Mouse (Mus musculus) Patski (cell line): Measurements from ENCODE around the gene Casc3. TPM values are rescaled to one million over a fixed set of nuclear protein-coding genes. Genes with fewer than 3 reads are reported as not detected.

Experiments
- ATAC-seq: fragments of 100-300 bp; one replicate; pipeline ENCODE4 v1.8.0; 2021
- CTCF ChIA-PET: fragments of 350-600 bp; sonication (Branson Sonifier 250); formaldehyde crosslinking; loops from one replicate; lab custom pipeline; 2022; ENCODE audit warnings: inconsistent platforms; lab: Charles Lee
- POLR2A ChIA-PET: fragments of 350-600 bp; sonication (Branson Sonifier 250); formaldehyde crosslinking; loops from one replicate; lab custom pipeline; 2022; ENCODE audit warnings: antibody characterized with exemption, inconsistent platforms; lab: Charles Lee
- DNase-seq: peaks from one replicate; pipeline ENCODE4 v3.0.0-alpha.2; 2011; ENCODE audit warnings: low read depth, low spot score
- H3K27me3 ChIP-seq: fragments of 371-371 bp; one replicate; pipeline ENCODE4 v1.5.1; 2021
- CTCF ChIP-seq: fragments of 100-300 bp; IDR thresholded peaks from one replicate; pipeline ENCODE4 v1.5.1; 2021
- in situ Hi-C: fragments of 300-500 bp; cut with MboI; formaldehyde crosslinking; loops from 3 replicates; pipeline ENCODE4 v1.11.1; 2018; ENCODE audit warnings: low pct_unique_long_range_greater_than_20kb, mixed read lengths
- polyA plus RNA-seq: library from polyadenylated mRNA; unstranded; gene quantifications from one replicate; pipeline ENCODE4 v1.2.3, GENCODE M21; 2021

Gene Casc3
- polyA plus RNA-seq, 1 experiment from 2014 or later: 39.4 TPM

GRCm38 (mm10) chr11:98827877-98828276 lies 23.2 kb downstream of the Casc3 start:
- DNase-seq: no peak
- in situ Hi-C loops: no loop called here
- ChIA-PET CTCF (no interaction called here), POLR2A (no interaction called here)
- TF ChIP-seq CTCF: no peak
- no peaks in the 10 kb centered on the region for H3K27me3 ChIP-seq
- no peak for ATAC-seq

DNA sequence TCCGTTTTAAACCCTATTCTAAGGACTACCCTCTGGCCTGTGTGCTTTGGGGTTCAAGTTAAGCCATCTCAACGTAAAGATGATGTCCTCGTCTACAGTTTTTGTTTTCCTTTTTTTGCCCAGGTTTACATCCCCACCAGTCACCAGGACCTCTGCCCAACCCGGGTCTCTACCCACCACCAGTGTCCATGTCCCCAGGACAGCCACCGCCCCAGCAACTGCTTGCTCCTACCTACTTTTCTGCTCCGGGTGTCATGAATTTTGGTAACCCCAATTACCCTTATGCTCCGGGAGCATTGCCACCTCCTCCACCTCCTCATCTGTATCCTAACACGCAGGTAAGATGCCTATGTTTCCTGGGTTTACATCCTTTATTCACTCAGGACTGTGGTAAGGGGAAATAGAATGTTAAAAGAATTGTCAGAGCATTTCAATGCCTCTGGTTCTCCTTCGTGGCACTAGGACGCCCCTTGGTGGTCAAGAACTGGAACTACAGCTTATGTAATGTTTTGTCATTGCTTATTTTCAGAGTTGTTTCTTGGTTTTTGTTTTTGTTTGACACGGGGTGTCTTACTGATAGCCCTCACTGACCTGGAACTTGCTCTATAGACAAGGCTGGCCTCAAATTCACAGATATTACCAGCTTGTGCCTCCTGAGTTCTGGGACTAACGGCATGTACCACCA lies 24.5 kb downstream of the Casc3 start:
- peak; percentile 76 for TF ChIP-seq CTCF
- ATAC-seq (no peak), DNase-seq (no peak)
- in situ Hi-C loops: no loop called here
- ChIA-PET POLR2A (no interaction called here), CTCF (interaction anchor here (1.0 to 1.6 kb wide), 7 partner anchors 10 to 118 kb away, joined by 3 to 5 read pairs (median 5); no protein-coding TSS in a partner anchor)
- H3K27me3 ChIP-seq: no peaks in the 10 kb centered on the region

GRCm38 (mm10) chr11:98829875-98830274 lies 25.2 kb downstream of the Casc3 start:
- DNase-seq (no peak), ATAC-seq (no peak)
- no peak for TF ChIP-seq CTCF
- POLR2A ChIA-PET: no interaction called here
- in situ Hi-C loops: no loop called here
- CTCF ChIA-PET: interaction anchor here (0.6 to 1.6 kb wide), 8 partner anchors 10 to 119 kb away, joined by 3 to 5 read pairs (median 4); no protein-coding TSS in a partner anchor
- H3K27me3 ChIP-seq: no peaks in the 10 kb centered on the region

- no peaks in the 10 kb centered on the region for H3K27me3 ChIP-seq
- in situ Hi-C loops: no loop called here
- ATAC-seq (no peak), DNase-seq (no peak)
- POLR2A ChIA-PET: interaction anchor here (0.6 to 0.7 kb wide), 2 partner anchors 16 to 26 kb away, joined by 4 to 5 read pairs; no protein-coding TSS in a partner anchor
- TF ChIP-seq CTCF: no peak
- CTCF ChIA-PET: no interaction called here
Observed at GRCm38 (mm10) chr11:98835296-98835695, 30.6 kb downstream of the Casc3 start.

DNA sequence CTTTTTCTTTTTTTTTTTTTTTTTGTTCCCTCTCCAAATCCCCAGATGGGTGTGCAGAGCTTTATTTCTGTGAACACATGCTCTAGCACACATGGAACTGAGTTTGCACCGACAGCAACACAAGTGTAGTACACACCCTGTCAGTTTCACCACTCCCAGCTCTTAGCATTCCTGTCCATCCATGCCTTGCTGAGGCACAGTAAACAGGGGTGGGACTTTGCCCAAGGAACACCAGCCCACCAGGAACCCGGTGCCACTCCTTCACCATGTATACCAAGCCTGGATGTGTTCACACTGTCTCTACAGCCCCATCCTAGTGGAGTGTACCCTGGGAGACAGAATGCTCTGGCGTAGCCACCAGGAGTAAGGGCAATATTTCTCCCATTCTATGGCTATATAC lies 31.0 kb downstream of the Casc3 start:
- H3K27me3 ChIP-seq: no peaks in the 10 kb centered on the region
- CTCF ChIA-PET: no interaction called here
- in situ Hi-C loops: no loop called here
- DNase-seq: no peak
- POLR2A ChIA-PET: interaction anchor here (0.7 kb wide), 1 partner anchor 27 kb away, joined by 4 read pairs; no protein-coding TSS in a partner anchor
- ATAC-seq: no peak
- TF ChIP-seq CTCF: no peak

DNA sequence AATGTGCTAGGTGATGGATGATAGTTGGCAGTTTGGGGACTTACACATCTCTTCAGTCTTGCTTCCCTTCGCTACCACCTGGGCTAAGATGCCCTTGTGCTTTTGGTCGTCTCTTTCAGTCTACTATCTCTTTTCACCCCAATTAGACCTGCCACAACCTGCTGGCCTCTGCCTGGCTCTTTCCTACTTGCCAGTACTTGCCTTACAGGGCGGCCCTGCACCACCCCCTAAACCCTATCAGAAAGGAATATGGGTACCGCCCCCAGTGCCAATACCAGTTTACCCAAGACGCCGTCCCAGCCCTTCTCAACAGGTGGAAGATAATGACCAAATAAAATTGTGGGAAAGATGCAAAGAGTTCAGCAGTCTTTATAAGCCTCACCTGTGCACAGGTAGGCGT lies 31.4 kb downstream of the Casc3 start:
- ChIA-PET CTCF (no interaction called here), POLR2A (interaction anchor here (1.0 kb wide), 1 partner anchor 48 kb away, joined by 3 read pairs; no protein-coding TSS in a partner anchor)
- TF ChIP-seq CTCF: no peak
- ATAC-seq (no peak), DNase-seq (no peak)
- no peaks in the 10 kb centered on the region for H3K27me3 ChIP-seq
- in situ Hi-C loops: no loop called here

DNA sequence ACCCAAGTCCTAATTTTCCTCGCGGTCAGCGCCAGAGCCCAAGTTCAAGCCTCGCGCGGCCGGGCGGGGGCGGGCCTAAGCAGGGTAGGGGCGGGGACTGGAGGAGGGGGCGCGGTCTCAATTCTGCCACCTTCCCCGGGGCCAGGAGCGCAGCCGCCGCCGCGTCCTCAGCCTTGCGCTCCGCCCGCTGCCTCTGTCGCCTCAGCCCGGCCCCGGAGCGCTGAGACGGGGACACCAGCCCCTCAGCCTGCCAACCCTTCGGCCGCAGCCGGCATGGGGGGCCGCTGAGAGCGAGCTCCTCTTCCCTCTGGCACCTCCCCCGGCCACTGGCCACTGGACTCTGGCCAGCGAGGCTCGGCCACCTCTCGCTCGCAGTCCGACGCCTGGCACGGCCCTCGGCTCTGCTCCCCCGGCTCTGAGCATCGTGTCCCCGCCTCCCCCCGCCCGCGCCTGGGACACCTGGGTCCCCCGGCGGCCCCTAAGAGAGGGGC lies 32.0 kb downstream of the Casc3 start, which contains the start of gene Rapgefl1:
Gene Rapgefl1, plus strand, starts transcription at position 135 of the 491 bp plus-strand sequence.
- in situ Hi-C loops: no loop called here
- no peak for DNase-seq
- H3K27me3 ChIP-seq: no peaks in the 10 kb centered on the region
- POLR2A ChIA-PET: interaction anchor here (0.6 to 1.1 kb wide), 5 partner anchors 10 to 48 kb away, joined by 3 to 4 read pairs (median 3); no protein-coding TSS in a partner anchor
- peak; percentile 70 for ATAC-seq
- no peak for TF ChIP-seq CTCF
- CTCF ChIA-PET: no interaction called here

DNA sequence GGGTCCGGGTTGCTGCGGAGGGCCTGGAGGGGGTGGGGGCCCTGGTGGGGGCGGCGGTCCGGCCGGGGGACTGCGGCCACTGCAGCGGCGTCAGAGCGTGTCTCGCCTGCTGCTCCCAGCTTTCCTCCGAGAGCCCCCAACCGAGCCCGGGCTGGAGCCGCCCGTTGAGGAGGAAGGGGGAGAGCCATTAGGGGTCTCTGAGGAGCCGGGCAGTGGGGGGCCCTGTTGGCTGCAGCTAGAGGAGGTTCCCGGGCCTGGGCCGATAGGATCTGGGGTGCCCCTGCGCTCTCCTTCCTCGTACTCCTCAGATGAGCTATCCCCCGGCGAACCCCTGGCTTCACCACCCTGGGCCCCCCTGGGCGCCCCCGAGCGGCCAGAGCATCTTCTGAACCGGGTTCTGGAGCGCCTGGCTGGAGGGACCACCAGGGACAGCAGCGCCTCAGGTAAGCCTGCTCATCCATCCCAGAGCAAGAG lies 32.6 kb downstream of the Casc3 start:
- ATAC-seq (no peak), DNase-seq (no peak)
- ChIA-PET CTCF (no interaction called here), POLR2A (interaction anchor here (0.5 to 1.1 kb wide), 6 partner anchors 9 to 49 kb away, joined by 3 to 8 read pairs (median 3); no protein-coding TSS in a partner anchor)
- in situ Hi-C loops: no loop called here
- no peak for TF ChIP-seq CTCF
- no peaks in the 10 kb centered on the region for H3K27me3 ChIP-seq

DNA sequence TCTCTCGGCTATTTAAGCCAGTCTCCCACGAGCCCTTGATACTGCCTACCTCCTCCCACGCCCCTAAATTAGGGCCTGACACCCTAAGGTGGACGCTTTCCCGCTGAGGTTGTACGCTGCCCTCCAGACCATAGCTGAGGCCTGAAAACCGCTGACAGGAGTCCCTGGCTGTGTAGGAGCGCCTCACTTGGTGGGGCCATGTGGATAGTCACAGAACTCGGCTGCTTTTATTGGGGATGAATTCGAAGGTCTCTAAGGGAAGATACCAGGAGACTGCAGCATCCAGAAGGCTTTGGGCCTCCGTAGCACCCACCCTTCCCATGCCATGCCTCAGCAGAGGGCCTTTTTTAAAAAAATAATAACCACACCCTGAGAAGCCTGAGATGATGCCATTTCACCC lies 33.2 kb downstream of the Casc3 start:
- TF ChIP-seq CTCF: no peak
- DNase-seq: no peak
- no peak for ATAC-seq
- no peaks in the 10 kb centered on the region for H3K27me3 ChIP-seq
- in situ Hi-C loops: no loop called here
- CTCF ChIA-PET: no interaction called here
- POLR2A ChIA-PET: interaction anchor here (0.5 to 1.1 kb wide), 2 partner anchors 14 to 17 kb away, joined by 3 to 4 read pairs; no protein-coding TSS in a partner anchor

GRCm38 (mm10) chr11:98838512-98838911 lies 33.8 kb downstream of the Casc3 start:
- DNase-seq (no peak), ATAC-seq (no peak)
- in situ Hi-C loops: no loop called here
- no peaks in the 10 kb centered on the region for H3K27me3 ChIP-seq
- TF ChIP-seq CTCF: no peak
- ChIA-PET CTCF (no interaction called here), POLR2A (interaction anchor here (0.5 kb wide), 1 partner anchor 18 kb away, joined by 4 read pairs; no protein-coding TSS in a partner anchor)

- ATAC-seq: no peak
- TF ChIP-seq CTCF: no peak
- CTCF ChIA-PET: no interaction called here
- POLR2A ChIA-PET: no interaction called here
- DNase-seq: no peak
- in situ Hi-C loops: no loop called here
- no peaks in the 10 kb centered on the region for H3K27me3 ChIP-seq
Observed at GRCm38 (mm10) chr11:98839402-98839801, 34.7 kb downstream of the Casc3 start.
